Mouse (Mus musculus): Measurements from ENCODE around the gene Fam217a.

- no peak for TF ChIP-seq CTCF (IDR thresholded peaks at IDR 0.05; ENCODE audit: low read depth, low read length)
- no peak for TF ChIP-seq TAL1 (conservative IDR thresholded peaks at IDR 0.05; ENCODE audit: low read depth, low read length)
- TF ChIP-seq GATA1 (IDR thresholded peaks at IDR 0.05; ENCODE audit: borderline replicate concordance, low read length) = no peak
- TF ChIP-seq POLR2AphosphoS5 (IDR thresholded peaks at IDR 0.05; ENCODE audit: insufficient replicate concordance, low read depth, low read length) = no peak
Observed at GRCm38 (mm10) chr13:34914614-34915013, 9.5 kb downstream of the Fam217a start.

Measured in G1E (cell line).